Mouse (Mus musculus) adipocyte (in vitro differentiated cells): ENCODE measurements around the gene Myh6.
"Not testable (repeated sequence)": the region's sequence is repeated elsewhere in the genome, so short reads cannot be mapped to it uniquely, and the experiment has no call there.

Source experiments
- DNase-seq: peaks from one replicate; pipeline ENCODE4 v3.0.0-alpha.2; 2016; ENCODE audit warnings: low spot score

Gene Myh6

GRCm38 (mm10) chr14:54994869-54995186, 28.1 kb upstream of the Myh6 start:
- no peak for DNase-seq

GRCm38 (mm10) chr14:54994136-54994868, 27.6 kb upstream of the Myh6 start, which contains the start of gene Myh7:
Gene Myh7 (minus strand): TSS chr14:54994626.
- no peak for DNase-seq

DNA sequence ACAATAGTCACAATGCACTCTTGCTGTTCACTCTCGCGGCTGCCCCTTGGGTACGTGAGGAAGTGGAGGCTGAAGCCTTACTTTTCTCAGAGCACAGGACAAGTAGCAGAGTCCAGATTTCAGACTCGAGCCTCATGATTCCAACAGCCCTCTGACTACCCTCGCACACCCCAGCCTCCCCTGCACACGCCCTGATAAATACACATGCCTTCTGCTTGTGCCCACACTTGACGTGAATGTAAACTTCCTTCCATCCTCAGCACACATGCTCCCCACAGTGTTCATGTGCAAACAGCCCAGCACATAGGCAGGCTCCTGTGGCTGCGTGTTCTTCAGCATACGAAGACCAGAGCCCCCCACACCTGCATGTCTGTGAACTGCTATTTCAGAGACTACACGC, 26.9 kb upstream of the Myh6 start:
- no peak for DNase-seq

GRCm38 (mm10) chr14:54992196-54992595, 25.5 kb upstream of the Myh6 start:
- no peak for DNase-seq

- no peak for DNase-seq
Observed at GRCm38 (mm10) chr14:54989886-54990441, 23.2 kb upstream of the Myh6 start.

DNA sequence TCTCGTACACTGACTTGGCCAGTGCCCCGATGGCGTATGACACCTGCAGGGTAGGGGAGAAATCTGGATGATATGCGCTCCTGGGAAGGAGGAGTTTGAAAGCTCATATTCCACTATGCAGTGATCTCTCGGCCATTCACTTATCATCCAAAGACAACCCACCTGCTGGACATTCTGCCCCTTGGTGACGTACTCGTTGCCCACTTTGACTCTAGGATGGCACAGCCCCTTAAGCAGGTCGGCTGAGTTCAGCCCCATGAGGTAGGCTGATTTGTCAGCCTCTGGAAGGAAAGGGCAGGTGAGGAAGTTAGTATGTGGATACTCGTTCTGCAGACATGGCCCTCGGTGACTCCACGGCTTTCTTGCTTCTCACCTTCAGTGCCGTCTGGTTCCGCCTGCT, 22.2 kb upstream of the Myh6 start:
- DNase-seq: no peak

GRCm38 (mm10) chr14:54988350-54988874, 21.7 kb upstream of the Myh6 start:
- DNase-seq: not testable (repeated sequence)

DNA sequence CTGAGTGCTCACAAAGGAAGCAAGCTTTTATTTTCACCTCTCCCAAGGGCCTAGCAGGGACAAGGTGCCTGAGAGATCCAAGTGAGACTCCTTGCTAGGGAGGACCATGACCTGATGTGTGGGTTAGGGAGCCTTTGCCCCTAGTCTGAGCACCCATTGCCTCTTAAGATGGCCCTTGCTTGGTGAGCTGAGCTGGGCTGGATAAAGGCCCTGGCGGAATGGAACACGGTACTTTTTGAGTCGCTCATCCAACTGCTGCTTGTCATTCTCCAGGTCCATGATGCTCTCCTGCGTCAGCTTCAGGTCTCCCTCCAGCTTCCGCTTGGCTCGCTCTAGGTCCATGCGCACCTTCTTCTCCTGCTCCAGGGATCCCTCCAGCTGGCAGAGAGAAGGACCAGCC, 15.2 kb upstream of the Myh6 start:
- no peak for DNase-seq

DNA sequence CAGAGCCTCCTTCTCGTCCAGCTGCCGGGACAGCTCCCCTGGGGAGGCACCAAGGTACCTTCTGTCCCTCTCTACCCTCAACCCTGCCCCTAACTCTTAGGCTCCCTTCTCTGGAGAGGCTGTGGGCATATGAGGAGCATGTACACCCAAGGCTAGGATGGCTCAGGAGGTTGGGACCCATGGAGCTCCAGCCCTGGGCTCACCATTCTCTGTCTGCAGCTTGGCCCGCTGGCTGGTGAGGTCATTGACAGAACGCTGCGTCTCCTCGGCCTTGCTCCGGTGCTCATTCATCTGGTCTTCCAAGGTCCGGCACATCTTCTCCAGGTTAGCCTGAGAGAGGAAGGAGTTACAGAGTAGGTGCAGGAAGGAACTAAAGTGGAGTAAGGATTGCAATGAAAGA, 11.9 kb upstream of the Myh6 start:
- DNase-seq: no peak

- no peak for DNase-seq
Observed at GRCm38 (mm10) chr14:54976633-54977032, 9.9 kb upstream of the Myh6 start, which contains the start of gene Gm17428. Gene Gm17428 (plus strand): TSS chr14:54976933.

DNA sequence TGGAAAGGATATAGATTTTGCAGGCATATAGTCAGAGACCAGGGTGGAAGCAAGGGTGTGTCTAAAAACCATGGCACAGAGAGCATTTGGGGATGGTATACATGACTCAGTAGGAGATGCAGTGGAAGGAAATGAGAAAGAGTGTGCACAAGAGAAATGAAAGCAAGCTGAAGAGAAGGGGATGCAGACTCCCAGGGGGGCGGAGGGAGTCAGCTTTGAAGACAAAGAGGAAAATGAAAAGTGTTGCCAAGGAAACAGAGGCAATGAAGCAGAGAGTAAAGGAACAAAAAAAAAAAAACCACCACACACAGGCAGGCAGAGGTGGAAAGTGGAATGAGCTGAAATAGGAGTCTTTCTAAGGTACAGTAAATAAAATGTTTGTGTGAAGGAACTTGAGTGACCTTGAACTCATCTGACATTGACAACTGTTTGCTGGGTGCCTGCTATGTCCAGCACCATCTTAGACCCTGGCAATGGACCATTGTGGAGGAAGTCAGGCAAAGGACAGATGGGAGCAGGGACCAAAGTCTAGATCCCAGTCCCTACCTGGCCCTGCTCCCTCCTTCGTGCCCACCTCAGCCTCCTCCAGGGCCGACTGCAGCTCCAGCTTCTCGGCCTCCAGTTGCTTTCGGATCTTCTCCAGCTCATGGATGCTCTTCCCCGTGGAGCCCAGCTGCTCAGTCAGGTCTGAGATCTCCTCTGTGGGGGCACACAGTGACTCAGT, 7.5 kb upstream of the Myh6 start:
- no peak for DNase-seq

DNA sequence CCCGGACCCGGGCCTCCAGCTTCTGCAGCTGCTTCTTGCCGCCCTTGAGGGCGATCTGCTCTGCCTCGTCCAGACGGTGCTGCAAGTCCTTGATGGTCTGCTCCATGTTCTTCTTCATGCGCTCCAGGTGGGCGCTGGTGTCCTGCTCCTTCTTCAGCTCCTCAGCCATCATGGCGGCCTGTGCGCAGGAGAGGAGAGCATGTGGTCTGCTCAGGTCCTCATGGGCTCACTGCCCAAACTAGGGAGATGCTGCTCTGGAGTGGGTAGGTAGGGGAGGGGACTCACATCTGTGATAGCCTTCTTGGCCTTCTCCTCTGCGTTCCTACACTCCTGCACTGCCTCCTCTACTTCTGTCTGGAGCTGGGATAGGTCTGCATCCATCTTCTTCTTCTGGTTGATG, 6.1 kb upstream of the Myh6 start:
- not testable (repeated sequence) for DNase-seq

- no peak for DNase-seq
Observed at GRCm38 (mm10) chr14:54968344-54968743, 1.6 kb upstream of the Myh6 start.

GRCm38 (mm10) chr14:54967874-54968273, 1.1 kb upstream of the Myh6 start:
- DNase-seq: no peak

DNA sequence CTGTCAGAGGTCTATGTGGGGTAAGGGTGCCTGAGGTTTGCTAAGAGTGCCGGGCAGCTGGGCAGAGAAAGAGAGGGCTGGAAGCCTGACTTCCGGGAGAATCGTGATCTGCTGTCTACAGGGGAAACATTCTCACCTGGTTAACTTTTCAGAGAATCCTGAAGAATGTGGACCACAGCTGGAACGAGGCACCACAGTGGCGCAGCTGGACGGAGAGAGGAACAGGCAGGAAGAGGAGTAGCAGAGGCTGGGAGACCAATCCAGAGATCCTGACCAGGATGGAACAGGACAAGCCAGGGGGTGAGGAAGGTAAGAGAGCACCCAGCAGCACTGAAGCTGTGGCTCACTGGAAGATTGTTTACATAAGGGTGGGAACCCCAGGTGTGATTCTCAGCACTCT, 1.1 kb downstream of the Myh6 start:
- DNase-seq: no peak

DNA sequence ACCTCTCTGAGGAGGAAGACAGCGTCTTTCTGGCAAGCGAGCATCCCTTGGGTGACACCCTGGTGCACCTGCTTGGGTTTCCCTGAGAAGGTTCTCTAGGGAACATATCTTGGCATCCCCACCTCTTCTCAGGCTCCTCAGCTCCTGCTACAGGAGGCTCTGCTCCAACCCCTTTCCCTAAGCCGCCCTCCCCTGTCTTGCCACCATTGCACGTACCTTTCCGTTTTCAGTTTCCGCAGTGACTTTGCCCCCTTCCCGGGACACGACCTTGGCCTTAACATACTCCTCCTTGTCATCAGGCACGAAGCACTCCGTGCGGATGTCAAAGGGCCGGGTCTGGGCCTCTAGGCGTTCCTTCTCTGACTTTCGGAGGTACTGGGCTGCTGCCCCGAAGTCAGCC, 1.7 kb downstream of the Myh6 start:
- DNase-seq: no peak

GRCm38 (mm10) chr14:54963727-54964126, 3.0 kb downstream of the Myh6 start:
- DNase-seq: no peak

GRCm38 (mm10) chr14:54962714-54963113, 4.0 kb downstream of the Myh6 start:
- no peak for DNase-seq

GRCm38 (mm10) chr14:54961487-54961886, 5.2 kb downstream of the Myh6 start:
- no peak for DNase-seq

GRCm38 (mm10) chr14:54960769-54961168, 6.0 kb downstream of the Myh6 start:
- DNase-seq: no peak

DNA sequence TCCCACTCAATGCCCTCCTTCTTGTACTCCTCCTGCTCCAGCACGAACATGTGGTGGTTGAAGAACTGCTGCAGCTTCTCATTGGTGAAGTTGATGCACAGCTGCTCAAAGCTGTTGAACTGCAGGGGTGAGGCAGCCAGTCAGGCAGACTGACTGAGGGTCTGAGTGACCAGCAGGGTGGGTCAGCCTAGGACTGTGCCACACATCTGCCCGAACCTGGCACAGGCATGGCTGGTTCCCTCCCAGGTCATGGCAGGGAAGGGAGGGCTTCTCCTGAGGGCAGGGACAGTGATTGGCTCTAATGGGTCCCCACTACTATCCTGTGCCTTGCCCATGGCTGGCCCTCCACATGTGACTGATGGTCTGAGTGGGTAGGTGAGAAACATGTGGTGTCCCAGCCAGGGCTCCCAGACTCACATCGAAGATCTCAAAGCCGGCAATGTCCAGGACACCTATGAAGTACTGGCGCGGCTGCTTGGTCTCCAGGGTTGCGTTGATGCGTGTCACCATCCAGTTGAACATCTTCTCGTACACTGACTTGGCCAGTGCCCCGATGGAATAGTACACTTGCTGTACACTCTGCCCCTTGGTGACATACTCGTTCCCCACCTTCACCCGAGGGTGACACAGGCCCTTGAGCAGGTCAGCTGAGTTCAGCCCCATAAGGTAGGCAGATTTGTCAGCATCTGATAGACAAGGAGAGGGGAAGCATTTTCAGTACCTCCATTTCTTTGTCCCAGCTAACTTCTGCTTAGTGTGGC, 6.7 kb downstream of the Myh6 start:
- not testable (repeated sequence) for DNase-seq

DNA sequence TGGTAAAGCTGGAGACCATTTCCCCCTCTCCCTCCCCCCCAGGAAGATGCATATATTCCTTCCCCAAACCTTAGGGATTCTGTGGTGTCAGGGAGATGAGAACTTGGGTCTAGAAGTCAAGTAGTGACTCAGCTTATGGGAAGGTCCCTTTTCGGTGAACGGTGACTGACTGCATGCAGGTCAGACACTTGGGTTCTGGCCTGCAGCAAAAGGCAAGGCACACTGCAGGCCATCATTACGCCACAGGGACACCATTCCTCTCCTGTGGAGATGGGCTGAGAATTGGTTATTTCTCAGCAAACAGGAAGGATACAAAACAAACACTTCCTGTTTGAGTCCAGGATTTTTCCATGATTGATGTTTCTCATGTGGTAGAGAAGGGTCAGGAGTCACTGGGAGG, 7.5 kb downstream of the Myh6 start:
- DNase-seq: no peak
